Mouse (Mus musculus) cerebellum, postnatal 4 days (tissue): ENCODE measurements at regions not wholly inside any gene's neighbourhood (a gene's known extent, or its start where the extent isn't known, plus 50 kb on each side); places are given as distances from the start of the nearest gene placed in this dataset.
"Not testable (repeated sequence)": the region's sequence is repeated elsewhere in the genome, so short reads cannot be mapped to it uniquely, and the experiment has no call there.

Experiments
- DNase-seq, 2 experiments: peaks; one replicate each; pipeline ENCODE4 v3.0.0; 2022; ENCODE audit warnings: low spot score in 2 of 2, mixed read lengths in 1 of 2

GRCm38 (mm10) chr3:78573299-78573698 lies 713.0 kb downstream of the Rapgef2 start:
- DNase-seq = no peak

- DNase-seq = not testable (repeated sequence)
These were observed 721.4 kb downstream of the Rapgef2 start for GRCm38 (mm10) chr3:78564926-78565325.
